Mouse (Mus musculus) heart, adult 18-20 months (tissue): ENCODE measurements around the gene Fam43b. TPM values are rescaled to one million over a fixed set of nuclear protein-coding genes. Genes with fewer than 3 reads are reported as not detected.
A peak's percentile ranks its signal among the peaks of the same experiment; 100 is the strongest.

ENCODE experiments used
- DNase-seq, 2 experiments: peaks; one replicate each; pipeline ENCODE4 v3.0.0; 2021 to 2022; ENCODE audit warnings: mixed read lengths in 1 of 2
- total RNA-seq, 2 experiments: library from RNA; stranded (reverse); gene quantifications; 2 replicates each; pipeline ENCODE4 v1.2.3; 2021

Gene Fam43b
- total RNA-seq, 2 experiments from 2014 or later: not detected

- no peak for DNase-seq
These were observed 999 bp downstream of the Fam43b start for GRCm38 (mm10) chr4:138395087-138395970.

GRCm38 (mm10) chr4:138393703-138394102 lies 2.6 kb downstream of the Fam43b start:
- DNase-seq: no peak

GRCm38 (mm10) chr4:138383789-138384188 lies 12.5 kb downstream of the Fam43b start:
- DNase-seq: no peak

- no peak for DNase-seq
These were observed 13.9 kb downstream of the Fam43b start for GRCm38 (mm10) chr4:138382462-138382861.

- no peak for DNase-seq
These were observed 16.1 kb downstream of the Fam43b start for GRCm38 (mm10) chr4:138380132-138380689.

GRCm38 (mm10) chr4:138379091-138379840 lies 17.1 kb downstream of the Fam43b start:
- DNase-seq: peak; percentile 80 to 81

- DNase-seq: peak in 1 of 2 experiments; percentile 52
These were observed 18.8 kb downstream of the Fam43b start for GRCm38 (mm10) chr4:138377526-138377925.

- DNase-seq: no peak
These were observed 21.2 kb downstream of the Fam43b start for GRCm38 (mm10) chr4:138375117-138375516.

GRCm38 (mm10) chr4:138370996-138371516 lies 25.3 kb downstream of the Fam43b start:
- no peak for DNase-seq

GRCm38 (mm10) chr4:138368498-138369260 lies 27.6 kb downstream of the Fam43b start:
- DNase-seq: peak; percentile 26 to 31

GRCm38 (mm10) chr4:138367641-138368497 lies 28.5 kb downstream of the Fam43b start, which contains the start of gene Cda:
Gene Cda, minus strand, starts transcription at chr4:138367992.
- peak; percentile 86 to 92 for DNase-seq

GRCm38 (mm10) chr4:138366561-138366960 lies 29.8 kb downstream of the Fam43b start:
- no peak for DNase-seq

GRCm38 (mm10) chr4:138363511-138363910 lies 32.8 kb downstream of the Fam43b start:
- no peak for DNase-seq

GRCm38 (mm10) chr4:138362883-138363282 lies 33.4 kb downstream of the Fam43b start:
- no peak for DNase-seq

- no peak for DNase-seq
These were observed 34.9 kb downstream of the Fam43b start for GRCm38 (mm10) chr4:138361370-138361821.

- DNase-seq: no peak
These were observed 38.2 kb downstream of the Fam43b start for GRCm38 (mm10) chr4:138358176-138358575.

- no peak for DNase-seq
These were observed 39.8 kb downstream of the Fam43b start for GRCm38 (mm10) chr4:138356551-138356950.

GRCm38 (mm10) chr4:138356141-138356540 lies 40.2 kb downstream of the Fam43b start:
- DNase-seq: no peak

- no peak for DNase-seq
These were observed 40.8 kb downstream of the Fam43b start for GRCm38 (mm10) chr4:138355496-138355895.

- no peak for DNase-seq
These were observed 42.7 kb downstream of the Fam43b start for GRCm38 (mm10) chr4:138353438-138354171.
